Comparison of ENCODE assay signal across 10 mouse cellular contexts in genomic region chr1:72780720-72781119, GRCm38 (mm10). TPM values are rescaled to one million over a fixed set of nuclear protein-coding genes. Genes with fewer than 3 reads are reported as not detected.
DNase-seq lines count a peak whose midpoint lies in the region; ATAC-seq and TF ChIP-seq lines count a peak whose summit lies in the region.
"Had no signal": no experiment of that assay in that cellular context is flagged by ENCODE, and none has a peak within 500 bp of the region (broad histone marks: within the 10 kb centered on the region; RNA-seq: fewer than 3 reads in every experiment).

No protein-coding gene starts in this region.

- peak; percentile 20 to 31 for DNase-seq in lung, adult 18-20 months
- no peak for DNase-seq in lung, postnatal 14 days
- DNase-seq in kidney, postnatal 10 days: peak; percentile 21
- DNase-seq in heart, embryonic 10.5 days (ENCODE audit: low spot score): no peak
- no peak for DNase-seq in layer of hippocampus, postnatal 25 days (ENCODE audit: extremely low spot score in 1 of 2, low spot score in 1 of 2)
- no peak for DNase-seq in cerebellum, adult 9-10 months
- DNase-seq: liver, embryonic 13.5 days; right cerebral cortex, adult 18-20 months had no signal

- H3K36me3 ChIP-seq in embryonic facial prominence, embryonic 12.5 days: no peaks in the 10 kb centered on the region
- no peaks in the 10 kb centered on the region for H3K36me3 ChIP-seq in myocyte (ENCODE audit: control insufficient read depth, insufficient read depth)
- no peaks in the 10 kb centered on the region for H3K36me3 ChIP-seq in heart, embryonic 10.5 days
- H3K36me3 ChIP-seq: liver, embryonic 13.5 days had no signal

- no peaks in the 10 kb centered on the region for H3K9me3 ChIP-seq in embryonic facial prominence, embryonic 12.5 days
- no peaks in the 10 kb centered on the region for H3K9me3 ChIP-seq in heart, embryonic 10.5 days
- H3K9me3 ChIP-seq: liver, embryonic 13.5 days had no signal

- H3ac ChIP-seq in myocyte (ENCODE audit: control insufficient read depth, insufficient read length): no peak overlapping the region

- 31% methylated on average over 7 of the region's 7 CpGs for WGBS in embryonic facial prominence, embryonic 12.5 days
- WGBS in heart, embryonic 10.5 days: 27% methylated on average over 7 of the region's 7 CpGs

- H3K4me2 ChIP-seq in embryonic facial prominence, embryonic 12.5 days (replicated peaks): no peak overlapping the region
- H3K4me2 ChIP-seq in myocyte (ENCODE audit: low read depth): peak overlapping the region; percentile 18
- H3K4me2 ChIP-seq: liver, embryonic 13.5 days had no signal

- H3K4me1 ChIP-seq in embryonic facial prominence, embryonic 12.5 days: peaks cover 12% of the 10 kb centered on the region; the same call in 1 of the 2 replicates
- peaks cover 26% of the 10 kb centered on the region for H3K4me1 ChIP-seq in heart, embryonic 10.5 days

- no peak for TF ChIP-seq POLR2A in myocyte (IDR thresholded peaks at IDR 0.05; ENCODE audit: insufficient read length, low read depth)

- H3K9ac ChIP-seq in embryonic facial prominence, embryonic 12.5 days: no peak overlapping the region
- H3K9ac ChIP-seq: liver, embryonic 13.5 days had no signal

- no peak overlapping the region for H3K4me3 ChIP-seq in embryonic facial prominence, embryonic 12.5 days
- H3K4me3 ChIP-seq in myocyte: no peak overlapping the region
- no peak overlapping the region for H3K4me3 ChIP-seq in heart, embryonic 10.5 days
- H3K4me3 ChIP-seq: liver, embryonic 13.5 days had no signal

- ATAC-seq in embryonic facial prominence, embryonic 12.5 days (ENCODE audit: insufficient number of reproducible peaks, insufficient read depth, low FRiP score, low TSS enrichment): peak; percentile 63; the same call in 1 of the 2 replicates

- no peak overlapping the region for H3K27ac ChIP-seq in embryonic facial prominence, embryonic 12.5 days
- no peak overlapping the region for H3K27ac ChIP-seq in heart, embryonic 10.5 days
- H3K27ac ChIP-seq: liver, embryonic 13.5 days had no signal

- no peaks in the 10 kb centered on the region for H3K79me2 ChIP-seq in myocyte (ENCODE audit: control insufficient read depth, insufficient read depth)

- H3K27me3 ChIP-seq in embryonic facial prominence, embryonic 12.5 days: no peaks in the 10 kb centered on the region
- no peaks in the 10 kb centered on the region for H3K27me3 ChIP-seq in myocyte (ENCODE audit: control insufficient read depth, insufficient read depth, insufficient read length)
- no peaks in the 10 kb centered on the region for H3K27me3 ChIP-seq in heart, embryonic 10.5 days (ENCODE audit: insufficient read depth, poor library complexity, severe bottlenecking)
- H3K27me3 ChIP-seq: liver, embryonic 13.5 days had no signal

TF ChIP-seq in myocyte, 11 proteins besides CTCF, POLR2A, EP300 and RAD21:
- TF ChIP-seq MYOG (IDR thresholded peaks at IDR 0.05; ENCODE audit: control insufficient read depth in 1 of 3, insufficient read depth in 1 of 3, insufficient read length in 2 of 3, low read depth in 2 of 3) (no peak), SRF (IDR thresholded peaks at IDR 0.05; ENCODE audit: control insufficient read depth, insufficient read length, low read depth) (no peak), MAX (IDR thresholded peaks at IDR 0.05; ENCODE audit: low read depth) (no peak), REST (IDR thresholded peaks at IDR 0.05; ENCODE audit: insufficient read depth, insufficient read length) (no peak), POLR2AphosphoS2 (IDR thresholded peaks at IDR 0.05; ENCODE audit: insufficient read length, low read depth) (no peak), E2F4 (IDR thresholded peaks at IDR 0.05; ENCODE audit: insufficient read depth) (no peak), TCF3 (IDR thresholded peaks at IDR 0.05; ENCODE audit: insufficient read length, low read depth) (no peak), TCF12 (IDR thresholded peaks at IDR 0.05; ENCODE audit: insufficient read depth, poor library complexity, severe bottlenecking) (no peak), MYOD1 (IDR thresholded peaks at IDR 0.05; ENCODE audit: control insufficient read depth in 1 of 3, insufficient read length in 2 of 3, low read depth in 2 of 3) (no peak)
TF ChIP-seq in myocyte: peak in this region for 0.

RNA-seq across cellular contexts. Expression of gene Igfbp2, which starts 43.6 kb away (rescaled TPM):
- polyA plus RNA-seq in embryonic facial prominence, embryonic 12.5 days (2016; fragmentation: Nextera tagmentation; extraction: Ambion mirVana): 429 and 434 TPM in 2 replicates
- polyA plus RNA-seq in myocyte (2012; fragmentation: generic; extraction: Trizol): 83.7 TPM
- polyA plus RNA-seq in heart, embryonic 10.5 days (2016; fragmentation: Nextera tagmentation; extraction: Ambion mirVana): 137 and 226 TPM in 2 replicates
- 10 to 100 TPM; 44.4 to 50.5 TPM for total RNA-seq in layer of hippocampus, postnatal 25 days (2021)

Comparison
In these comparisons a context has a peak if more than half of its experiments do, and no peak if none do; other contexts are left out.
1. DNase-seq: peak in lung, adult 18-20 months (2 of 2) and kidney, postnatal 10 days (single experiment); none in lung, postnatal 14 days (single experiment), heart, embryonic 10.5 days (single experiment), layer of hippocampus, postnatal 25 days (0 of 2) and cerebellum, adult 9-10 months (single experiment).